Mouse (Mus musculus): ENCODE results near the gene Slc7a1. TPM values are rescaled to one million over a fixed set of nuclear protein-coding genes. Genes with fewer than 3 reads are reported as not detected.

Gene Slc7a1
- polyA plus RNA-seq, 1 experiment = 9.7 TPM

DNA sequence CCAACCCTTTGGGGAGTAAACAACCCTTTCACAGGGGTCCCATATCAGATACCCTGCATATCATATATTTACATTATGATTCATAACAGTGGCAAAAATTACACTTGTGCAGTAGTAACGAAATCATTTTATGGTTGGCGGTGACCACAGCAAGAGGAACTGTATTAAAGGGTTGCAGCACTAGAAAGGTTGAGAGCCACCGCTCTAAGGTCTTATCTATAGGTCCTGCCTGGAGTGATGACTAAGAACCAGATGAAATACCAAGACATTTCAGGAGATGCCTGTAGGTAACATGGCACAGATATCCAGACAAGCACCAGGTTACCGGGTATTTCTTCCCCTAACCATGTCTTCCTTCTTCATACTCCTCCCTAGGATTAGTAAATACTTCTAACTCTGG, 2.3 kb downstream of the Slc7a1 start:
- DNase-seq (ENCODE audit: low read depth, low spot score) = no peak
- 74% methylated on average over 4 of the region's 4 CpGs for WGBS

- no peak for DNase-seq (ENCODE audit: low read depth, low spot score)
- 82% methylated on average over 8 of the region's 8 CpGs for WGBS
Measured at GRCm38 (mm10) chr5:148393316-148393715, 6.4 kb downstream of the Slc7a1 start.

DNA sequence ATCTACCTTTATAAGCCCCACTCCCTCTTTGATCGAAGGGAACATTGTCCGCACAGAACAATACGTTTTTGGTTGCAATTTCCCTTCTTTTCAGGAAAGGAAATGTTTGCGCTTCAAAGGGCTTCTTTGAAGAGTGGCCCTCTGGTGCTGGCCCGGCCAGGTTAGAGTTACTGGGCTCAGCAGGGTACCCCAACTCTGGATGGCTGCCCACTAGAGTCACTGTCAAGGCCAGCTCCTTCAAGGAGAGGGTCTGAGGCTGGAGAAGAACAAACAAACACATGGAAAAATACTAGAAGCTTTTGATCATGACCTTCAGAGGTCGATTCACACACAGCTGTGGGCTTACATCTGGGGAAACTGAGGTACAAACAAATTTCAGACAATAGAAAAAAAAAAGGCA, 6.9 kb downstream of the Slc7a1 start:
- WGBS = 87% methylated on average over 6 of the region's 6 CpGs
- DNase-seq (ENCODE audit: low read depth, low spot score) = no peak

DNA sequence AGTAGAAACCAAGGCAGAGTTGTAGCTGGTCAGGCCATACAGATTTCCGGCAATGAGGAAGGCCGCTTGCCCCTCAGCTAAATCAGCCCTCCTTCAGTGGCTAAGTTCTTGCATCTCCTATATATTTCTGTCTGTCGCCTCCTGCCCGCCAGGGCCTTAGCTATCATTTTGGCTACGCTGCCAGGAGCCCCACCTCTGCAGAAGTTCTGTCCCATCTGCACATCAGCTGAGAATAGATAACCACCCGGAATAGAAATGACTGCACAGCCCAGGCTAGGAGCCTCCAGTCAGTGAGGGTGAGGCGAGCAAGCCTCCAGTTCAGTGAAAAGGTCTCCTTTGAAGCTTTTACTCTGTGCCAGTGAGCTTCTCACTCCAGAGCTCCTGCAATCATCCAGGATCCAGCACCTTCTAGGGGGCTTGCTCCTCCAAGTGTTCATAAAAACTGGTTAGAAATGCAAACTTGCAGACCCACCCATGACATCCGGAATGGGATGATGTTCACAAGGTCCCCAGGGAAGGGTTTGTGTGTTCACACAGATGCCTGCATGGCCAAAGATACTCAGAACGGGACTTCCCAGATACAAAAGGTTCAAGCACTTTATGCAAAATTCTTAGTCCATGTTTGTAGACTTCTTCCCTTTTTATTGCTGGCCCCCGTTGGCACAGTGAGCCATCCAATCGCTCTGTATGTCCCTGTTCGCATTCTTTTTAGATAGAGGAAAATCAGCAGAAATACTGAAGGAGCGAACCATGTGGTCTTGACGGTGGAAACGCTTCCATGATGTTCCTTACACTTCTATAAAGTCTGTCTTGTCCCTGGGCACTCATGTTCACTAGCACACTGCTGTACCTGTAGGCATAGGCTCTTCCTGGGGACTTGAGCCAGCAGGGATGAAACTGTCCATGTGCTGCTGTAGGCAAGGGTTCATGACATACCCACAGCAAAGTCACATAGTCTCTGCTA, 10.4 kb downstream of the Slc7a1 start:
- no peak for DNase-seq (ENCODE audit: low read depth, low spot score)
- WGBS = 85% methylated on average over 15 of the region's 15 CpGs

DNA sequence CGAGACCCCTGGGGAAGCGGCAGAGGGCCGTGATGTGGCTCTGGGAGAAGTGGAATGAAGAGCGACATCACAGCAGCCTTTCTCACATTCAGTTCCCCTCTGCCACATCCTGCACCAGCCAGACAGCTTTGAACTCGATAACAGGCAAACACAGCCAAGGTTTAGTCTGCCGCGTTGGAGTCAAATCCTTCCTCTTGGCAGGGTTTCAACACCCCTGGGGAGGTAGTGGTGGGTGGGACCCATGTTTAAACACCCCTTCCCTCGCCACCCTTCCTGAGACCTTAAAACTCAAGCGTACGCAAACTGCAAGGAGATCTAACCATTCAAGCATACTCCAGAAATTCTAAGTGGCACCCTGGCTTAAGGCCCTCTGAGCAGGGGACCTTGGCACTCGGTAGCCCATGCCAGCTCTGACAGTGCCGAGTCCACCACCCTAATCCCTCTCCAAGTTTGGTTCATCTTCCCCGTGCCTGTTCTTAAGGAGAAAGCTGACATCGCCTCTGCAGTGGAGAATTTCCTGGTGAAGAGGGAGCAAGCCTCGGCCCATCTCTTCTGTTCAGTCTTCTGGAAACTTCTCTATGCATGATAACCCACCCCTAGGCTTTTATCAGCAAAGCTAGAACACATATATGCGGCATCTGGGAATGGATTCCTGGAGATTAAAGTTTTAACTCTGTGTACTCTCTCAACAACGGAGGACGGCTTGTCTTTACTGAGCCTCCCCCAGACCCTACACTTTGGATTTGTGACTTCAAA, 11.3 kb downstream of the Slc7a1 start:
- WGBS = 67% methylated on average over 18 of the region's 18 CpGs
- no peak for DNase-seq (ENCODE audit: low read depth, low spot score)

DNA sequence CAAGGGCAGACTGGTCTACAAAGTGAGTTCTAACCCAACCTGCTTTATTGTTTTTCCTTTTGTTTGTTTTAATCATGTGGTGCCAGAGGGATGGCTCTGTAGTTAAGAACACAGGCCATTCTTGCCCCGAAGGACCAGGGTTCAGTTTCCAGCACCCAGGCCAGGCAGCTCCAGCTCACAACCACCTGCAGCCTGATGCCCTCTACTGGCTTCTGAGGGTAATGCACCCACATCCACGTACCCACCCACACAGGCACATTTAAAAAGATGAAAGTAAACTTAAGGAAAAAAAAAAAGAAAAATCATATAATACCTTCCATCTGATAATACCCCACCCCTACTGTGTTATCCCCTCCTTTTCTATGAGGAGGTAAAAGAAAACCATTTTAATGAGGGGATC, 11.9 kb downstream of the Slc7a1 start:
- no peak for DNase-seq (ENCODE audit: low read depth, low spot score)
- WGBS = 96% methylated on average over 2 of the region's 2 CpGs

DNA sequence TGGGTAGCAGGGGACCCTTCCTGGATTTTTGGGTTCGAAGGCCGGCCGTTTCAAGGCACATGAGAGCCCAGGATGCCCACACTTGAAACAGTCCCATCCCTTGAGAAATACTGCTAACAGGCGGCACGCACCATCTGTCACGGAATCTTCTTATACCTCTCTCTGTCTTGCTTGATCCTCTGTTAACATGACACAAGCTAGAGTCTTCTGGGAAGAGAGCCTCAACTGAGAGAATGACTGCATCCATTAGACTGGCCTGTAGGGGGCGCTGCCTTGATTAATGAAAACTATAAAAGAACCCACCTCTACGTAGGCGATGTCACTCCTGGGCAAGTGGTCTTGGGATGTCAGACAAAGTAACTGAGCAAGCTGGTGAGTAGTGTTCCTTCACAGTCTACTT, 13.2 kb downstream of the Slc7a1 start:
- whole genome bisulfite sequencing = 91% methylated on average over 9 of the region's 9 CpGs
- DNase-seq (ENCODE audit: low read depth, low spot score) = no peak

- DNase-seq (ENCODE audit: low read depth, low spot score) = no peak
Measured at GRCm38 (mm10) chr5:148384501-148385055, 15.1 kb downstream of the Slc7a1 start.

GRCm38 (mm10) chr5:148383841-148384500, 15.7 kb downstream of the Slc7a1 start:
- WGBS = 69% methylated on average over 14 of the region's 14 CpGs
- DNase-seq (ENCODE audit: low read depth, low spot score) = no peak

More at GRCm38 (mm10) chr5:148384501-148385055, 15.1 kb downstream of the Slc7a1 start:
- WGBS = 90% methylated on average over 9 of the region's 9 CpGs

GRCm38 (mm10) chr5:148381083-148381482, 18.6 kb downstream of the Slc7a1 start:
- 68% methylated on average over 8 of the region's 8 CpGs for WGBS
- no peak for DNase-seq (ENCODE audit: low read depth, low spot score)

DNA sequence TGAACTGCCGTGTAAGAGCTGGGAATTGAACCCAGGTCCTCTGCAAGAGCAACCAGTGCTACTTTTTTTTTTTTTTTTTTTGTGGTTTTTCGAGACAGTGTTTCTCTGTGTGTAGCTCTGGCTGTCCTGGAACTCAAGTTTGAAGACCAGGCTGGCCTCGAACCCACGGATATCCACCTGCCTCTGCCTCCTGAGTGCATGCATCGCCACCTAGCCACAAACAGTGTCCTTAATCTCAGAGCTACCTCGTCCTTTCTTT, 19.5 kb downstream of the Slc7a1 start:
- no peak for DNase-seq (ENCODE audit: low read depth, low spot score)
- WGBS = 90% methylated on average over 6 of the region's 6 CpGs

DNA sequence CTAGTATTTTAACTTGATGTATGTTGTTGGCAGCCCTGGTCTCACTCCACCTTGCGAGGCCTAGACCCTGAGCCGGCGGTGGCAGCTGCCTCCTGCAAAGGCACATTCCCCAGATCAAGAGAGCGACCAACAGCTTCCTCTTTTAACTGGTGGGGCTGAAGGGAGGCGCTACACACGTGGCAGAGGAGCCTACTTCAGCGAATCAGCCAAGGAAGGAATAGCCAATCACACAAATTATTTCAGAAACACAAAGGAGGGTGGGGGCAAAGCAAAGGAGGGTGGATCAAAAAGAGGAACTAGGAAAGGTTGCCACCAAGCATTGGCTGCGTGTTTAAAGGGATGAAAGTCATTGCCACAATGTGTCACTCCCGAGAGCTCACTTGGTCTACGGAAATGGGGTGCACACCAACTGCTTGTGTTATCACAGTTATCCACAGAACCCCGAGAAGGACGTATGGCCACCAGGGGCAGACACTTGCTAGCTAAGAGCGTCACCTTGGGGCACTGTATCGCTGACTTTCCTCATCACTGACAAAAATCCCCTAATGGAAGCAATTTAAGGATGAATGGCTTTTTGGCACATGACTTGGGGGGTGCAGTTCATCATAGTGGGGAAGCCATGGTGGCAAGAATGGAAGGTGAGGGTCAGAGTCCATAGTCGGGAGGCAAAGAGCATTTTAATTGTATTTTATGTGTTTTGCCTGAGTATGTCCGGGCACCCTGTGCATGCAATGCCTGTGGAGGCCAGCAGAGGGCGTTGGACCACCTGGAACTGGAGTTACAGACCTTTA, 20.1 kb downstream of the Slc7a1 start:
- no peak for DNase-seq (ENCODE audit: low read depth, low spot score)
- WGBS = 86% methylated on average over 17 of the region's 17 CpGs

DNA sequence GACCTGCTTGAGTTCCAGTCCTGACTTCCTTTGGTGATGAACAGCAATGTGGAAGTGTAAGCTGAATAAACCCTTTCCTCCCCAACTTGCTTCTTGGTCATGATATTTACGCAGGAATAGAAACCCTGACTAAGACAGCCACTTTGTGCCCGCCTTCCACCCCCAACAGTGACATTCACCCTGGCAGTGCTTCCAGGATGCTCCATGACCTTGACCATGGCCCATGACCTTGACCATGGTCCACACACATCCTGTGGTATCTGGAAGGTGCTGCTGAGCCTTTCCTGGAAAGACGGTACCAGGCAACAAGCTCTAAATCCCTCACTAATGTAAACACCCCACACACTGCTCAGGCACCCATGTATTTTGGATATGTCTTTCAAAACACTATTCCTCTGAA, 21.0 kb downstream of the Slc7a1 start:
- WGBS = 87% methylated on average over 3 of the region's 3 CpGs

GRCm38 (mm10) chr5:148378232-148378508, 21.5 kb downstream of the Slc7a1 start:
- 78% methylated on average over 4 of the region's 4 CpGs for WGBS
- DNase-seq (ENCODE audit: low read depth, low spot score) = no peak

More for the DNA sequence above, 21.0 kb downstream of the Slc7a1 start:
- DNase-seq (ENCODE audit: low read depth, low spot score) = no peak

DNA sequence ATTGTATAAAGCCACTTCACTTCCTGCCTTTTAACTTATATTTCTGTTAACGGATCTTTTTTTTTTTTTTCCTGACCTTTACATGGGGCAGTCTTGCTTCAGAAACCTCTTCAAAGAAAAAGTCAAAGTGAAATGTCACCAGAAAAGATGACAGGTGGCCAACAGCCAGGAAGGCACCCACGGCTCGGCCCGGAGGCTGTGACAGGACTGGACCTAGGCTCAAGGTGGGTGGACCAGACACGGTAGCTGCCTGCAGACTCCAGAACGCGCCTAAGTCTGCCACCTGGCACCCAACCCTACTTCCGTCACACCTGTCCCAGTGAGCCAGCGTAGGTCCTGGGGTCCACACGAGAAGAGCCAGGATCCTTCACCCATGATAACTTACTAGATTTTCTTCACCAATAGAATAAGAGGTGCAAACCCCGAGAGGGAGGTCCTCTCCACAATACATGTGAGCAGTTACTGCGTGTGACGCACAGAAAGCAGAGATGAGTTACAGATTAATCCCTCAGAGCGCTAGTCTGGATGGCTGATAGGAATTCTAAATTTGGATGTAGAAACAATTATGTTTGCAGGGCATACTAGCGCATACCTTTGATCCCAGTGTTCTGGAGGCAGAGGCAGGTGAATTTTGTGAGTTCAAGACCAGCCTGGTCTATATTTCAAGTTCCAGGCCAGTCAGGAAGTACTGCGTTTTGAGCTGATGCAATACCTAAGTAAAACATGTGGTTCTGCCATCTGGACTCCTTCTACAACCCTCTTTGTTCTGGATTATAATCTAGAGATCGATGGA, 22.1 kb downstream of the Slc7a1 start:
- 86% methylated on average over 17 of the region's 17 CpGs for WGBS
- DNase-seq (ENCODE audit: low read depth, low spot score) = no peak

- DNase-seq (ENCODE audit: low read depth, low spot score) = no peak
- WGBS = 94% methylated on average over 8 of the region's 8 CpGs
Measured at GRCm38 (mm10) chr5:148376358-148376757, 23.3 kb downstream of the Slc7a1 start.

- WGBS = 78% methylated on average over 12 of the region's 12 CpGs
- DNase-seq (ENCODE audit: low read depth, low spot score) = no peak
Measured at GRCm38 (mm10) chr5:148375480-148375879, 24.2 kb downstream of the Slc7a1 start.

DNA sequence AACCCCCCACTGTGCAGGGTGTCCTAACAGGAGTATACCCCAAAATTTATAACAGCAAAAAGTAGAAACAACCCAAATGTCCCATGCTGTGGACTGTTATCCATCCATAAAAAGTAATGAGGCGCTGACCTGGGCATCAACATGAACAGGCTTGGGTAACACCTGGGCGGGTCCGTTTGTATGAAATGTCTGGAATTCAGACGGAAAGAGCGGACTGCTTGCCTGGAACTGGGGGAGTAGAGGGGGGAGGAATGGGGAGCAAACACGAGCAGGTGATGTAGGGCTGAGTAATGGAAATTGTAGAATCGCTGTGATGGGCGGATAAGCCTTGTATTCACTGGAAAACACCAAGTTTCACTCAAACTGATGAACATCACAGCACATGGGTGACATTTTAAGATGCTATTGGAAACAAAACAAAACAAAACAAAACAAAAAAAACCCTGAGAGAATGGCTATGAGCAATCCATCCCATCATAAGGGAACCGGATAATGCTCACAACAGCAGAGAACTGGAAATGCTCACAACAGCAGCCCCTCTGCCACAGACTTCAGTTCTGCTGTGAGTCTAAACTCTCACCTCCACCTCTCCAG, 26.5 kb downstream of the Slc7a1 start:
- no peak for DNase-seq (ENCODE audit: low read depth, low spot score)

More for the DNA sequence above, 26.5 kb downstream of the Slc7a1 start:
- 74% methylated on average over 9 of the region's 9 CpGs for WGBS

Data from large intestine, adult 2 months (tissue).